Mouse (Mus musculus) testis, postnatal 10 days (tissue): ENCODE results near the gene Olfr1392.
A peak's percentile ranks its signal among the peaks of the same experiment; 100 is the strongest.
"Not testable (repeated sequence)": the region's sequence is repeated elsewhere in the genome, so short reads cannot be mapped to it uniquely, and the experiment has no call there.

ENCODE experiments used
- DNase-seq: peaks from one replicate; pipeline ENCODE4 v3.0.0; 2021; ENCODE audit warnings: low spot score

Gene Olfr1392

GRCm38 (mm10) chr11:49252048-49252447 lies 33.0 kb upstream of the Olfr1392 start:
- DNase-seq, result no peak

GRCm38 (mm10) chr11:49253035-49253434 lies 32.0 kb upstream of the Olfr1392 start:
- no peak for DNase-seq

GRCm38 (mm10) chr11:49259296-49259695 lies 25.8 kb upstream of the Olfr1392 start:
- no peak for DNase-seq

GRCm38 (mm10) chr11:49259829-49260228 lies 25.3 kb upstream of the Olfr1392 start:
- no peak for DNase-seq

GRCm38 (mm10) chr11:49260598-49261312 lies 24.3 kb upstream of the Olfr1392 start:
- DNase-seq, result peak; percentile 80

GRCm38 (mm10) chr11:49261313-49261855 lies 23.7 kb upstream of the Olfr1392 start:
- DNase-seq, result no peak

- DNase-seq, result no peak
Measured at GRCm38 (mm10) chr11:49262286-49262685, 22.8 kb upstream of the Olfr1392 start.

GRCm38 (mm10) chr11:49263149-49263548 lies 21.9 kb upstream of the Olfr1392 start:
- DNase-seq, result no peak

GRCm38 (mm10) chr11:49264081-49264480 lies 21.0 kb upstream of the Olfr1392 start:
- DNase-seq, result no peak

- DNase-seq, result no peak
Measured at GRCm38 (mm10) chr11:49264622-49265021, 20.5 kb upstream of the Olfr1392 start.

GRCm38 (mm10) chr11:49265101-49265500 lies 20.0 kb upstream of the Olfr1392 start:
- no peak for DNase-seq

- no peak for DNase-seq
Measured at GRCm38 (mm10) chr11:49266671-49267070, 18.4 kb upstream of the Olfr1392 start.

- DNase-seq, result no peak
Measured at GRCm38 (mm10) chr11:49267316-49267715, 17.8 kb upstream of the Olfr1392 start.

GRCm38 (mm10) chr11:49267970-49268579 lies 17.0 kb upstream of the Olfr1392 start:
- DNase-seq, result no peak

GRCm38 (mm10) chr11:49269761-49270160 lies 15.3 kb upstream of the Olfr1392 start:
- no peak for DNase-seq

- DNase-seq, result no peak
Measured at GRCm38 (mm10) chr11:49270368-49270767, 14.7 kb upstream of the Olfr1392 start.

- DNase-seq, result no peak
Measured at GRCm38 (mm10) chr11:49271334-49271733, 13.7 kb upstream of the Olfr1392 start.

- DNase-seq, result no peak
Measured at GRCm38 (mm10) chr11:49273834-49274519, 11.1 kb upstream of the Olfr1392 start.

GRCm38 (mm10) chr11:49278222-49278621 lies 6.9 kb upstream of the Olfr1392 start, which contains the start of gene Olfr1393:
Olfr1393 (plus strand) TSS chr11:49278304.
- DNase-seq, result no peak

- no peak for DNase-seq
Measured at GRCm38 (mm10) chr11:49287251-49287650, 2.2 kb downstream of the Olfr1392 start.

GRCm38 (mm10) chr11:49292777-49293176 lies 7.7 kb downstream of the Olfr1392 start:
- no peak for DNase-seq

- DNase-seq, result no peak
Measured at GRCm38 (mm10) chr11:49304441-49304840, 19.4 kb downstream of the Olfr1392 start, which contains the start of gene Olfr10. Olfr10 (plus strand) TSS chr11:49304741.

- DNase-seq, result not testable (repeated sequence)
Measured at GRCm38 (mm10) chr11:49308547-49308946, 23.5 kb downstream of the Olfr1392 start.
